Mouse (Mus musculus): ENCODE measurements around the gene Rasa4.

DNA sequence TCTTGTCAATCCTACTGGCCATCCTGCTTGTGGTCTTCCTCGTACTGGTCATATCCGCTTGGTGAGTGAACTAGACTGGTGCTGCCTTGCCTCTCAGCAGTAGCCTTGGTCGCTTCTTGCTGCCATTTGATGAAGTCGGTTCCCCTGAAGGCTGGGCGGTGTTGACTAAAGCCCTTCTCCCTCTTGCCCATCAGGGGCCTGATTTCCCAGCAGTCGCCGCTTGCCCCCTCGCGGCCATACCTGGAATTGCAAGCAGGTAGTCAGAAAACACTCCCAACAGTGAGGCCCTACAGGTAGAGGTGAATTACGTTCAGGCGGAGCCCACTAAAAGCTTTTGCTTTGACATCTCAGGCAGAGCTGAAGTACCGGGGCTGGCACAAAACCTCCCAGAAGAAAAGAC lies 22.1 kb upstream of the Rasa4 start:
- TF ChIP-seq CTCF (conservative IDR thresholded peaks at IDR 0.05; ENCODE audit: insufficient read depth, insufficient read length, low read depth, low read length) (peak; percentile 86), POLR2A (IDR thresholded peaks at IDR 0.05; ENCODE audit: low read depth, low read length) (no peak)
